Mouse (Mus musculus): ENCODE results near the gene Zfp983. TPM values are rescaled to one million over a fixed set of nuclear protein-coding genes. Genes with fewer than 3 reads are reported as not detected.
"Not testable (repeated sequence)": the region's sequence is repeated elsewhere in the genome, so short reads cannot be mapped to it uniquely, and the experiment has no call there.

Gene Zfp983
- total and polyA plus RNA-seq, 2 experiments, result 0.55 to 3.6 TPM

DNA sequence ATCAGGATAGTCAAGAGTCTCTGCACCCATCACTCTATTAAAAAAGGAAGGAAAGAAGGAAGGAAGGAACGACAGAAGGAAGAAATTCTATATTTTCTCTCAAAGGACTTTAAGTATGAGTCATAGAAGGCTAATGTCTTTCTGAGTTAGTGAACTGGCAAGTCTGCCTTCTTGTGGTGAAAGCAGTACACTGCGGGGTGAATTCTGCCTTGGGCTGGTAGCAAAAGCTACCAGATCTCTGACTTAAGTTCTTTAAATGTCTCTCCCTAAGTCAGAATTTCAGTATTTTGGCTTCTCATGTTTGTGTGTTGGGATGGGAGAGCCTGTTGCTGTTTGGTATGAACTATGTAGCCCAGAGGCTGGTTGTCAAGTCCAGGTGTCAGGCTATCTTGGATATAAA, 488 bp upstream of the Zfp983 start:
- H3K9ac ChIP-seq (ENCODE audit: low read depth, low read length), result peak overlapping the region; percentile 16
- 0 out of 2 replicates have a peak, but pooled peaks cover 4% of the 10 kb centered on the region for H3K4me1 ChIP-seq (ENCODE audit: control insufficient read depth, insufficient read depth, low read length)
- H3K27ac ChIP-seq (replicated peaks; ENCODE audit: insufficient read depth, low read depth, low read length), result peak overlapping the region; percentile 21
- H3K27me3 ChIP-seq (ENCODE audit: control insufficient read depth, insufficient read depth, low read length), result no peaks in the 10 kb centered on the region
- peaks cover 5% of the 10 kb centered on the region; the same call in 1 of the 2 replicates for H3K36me3 ChIP-seq (ENCODE audit: control insufficient read depth, insufficient read depth, low read length)
- no peaks in the 10 kb centered on the region; the same call in 1 of the 2 replicates for H3K79me2 ChIP-seq (ENCODE audit: control insufficient read depth, insufficient read depth, low read length)
- WGBS, result 40% methylated on average over 2 of the region's 2 CpGs
- TF ChIP-seq CTCF (IDR thresholded peaks at IDR 0.05; ENCODE audit: low read depth, low read length) (peak; percentile 10; the same call in 1 of the 2 replicates), POLR2A (IDR thresholded peaks at IDR 0.05; ENCODE audit: extremely low read depth, insufficient read depth, low read length) (no peak)
- H3K4me3 ChIP-seq (ENCODE audit: insufficient read depth, low read depth, low read length), result peak overlapping the region; percentile 2; the same call in 1 of the 2 replicates
- no peak for DNase-seq (ENCODE audit: extremely low read depth, low read depth, low spot score)

DNA sequence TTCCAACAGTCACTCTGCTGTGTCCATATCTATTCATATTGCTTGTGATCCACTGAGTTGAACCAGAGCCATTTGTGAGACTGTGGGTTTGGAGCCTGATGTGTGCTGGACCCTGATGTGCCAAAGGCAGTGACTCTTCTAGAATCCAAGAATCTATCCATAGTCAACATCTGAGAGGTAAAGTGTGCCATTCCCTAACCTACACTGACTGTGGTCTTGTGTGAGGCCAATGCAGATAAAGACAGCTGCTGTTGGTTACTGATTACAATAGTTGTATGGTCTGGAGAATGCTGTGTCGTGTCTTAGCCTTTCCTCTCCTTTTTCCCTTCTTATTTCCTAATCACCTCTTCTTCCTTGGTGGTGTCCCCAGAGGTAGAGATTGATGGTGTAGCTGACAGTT, 28.4 kb downstream of the Zfp983 start:
- H3K27me3 ChIP-seq (ENCODE audit: control insufficient read depth, insufficient read depth, low read length); H3K4me1 ChIP-seq (ENCODE audit: control insufficient read depth, insufficient read depth, low read length); H3K36me3 ChIP-seq (ENCODE audit: control insufficient read depth, insufficient read depth, low read length); H3K79me2 ChIP-seq (ENCODE audit: control insufficient read depth, insufficient read depth, low read length); H3K27ac ChIP-seq (replicated peaks; ENCODE audit: insufficient read depth, low read depth, low read length); H3K4me3 ChIP-seq (ENCODE audit: insufficient read depth, low read depth, low read length); H3K9ac ChIP-seq (ENCODE audit: low read depth, low read length); DNase-seq (ENCODE audit: extremely low read depth, low read depth, low spot score): not testable (repeated sequence)
- 41% methylated on average over 1 of the region's 1 CpGs for WGBS

DNA sequence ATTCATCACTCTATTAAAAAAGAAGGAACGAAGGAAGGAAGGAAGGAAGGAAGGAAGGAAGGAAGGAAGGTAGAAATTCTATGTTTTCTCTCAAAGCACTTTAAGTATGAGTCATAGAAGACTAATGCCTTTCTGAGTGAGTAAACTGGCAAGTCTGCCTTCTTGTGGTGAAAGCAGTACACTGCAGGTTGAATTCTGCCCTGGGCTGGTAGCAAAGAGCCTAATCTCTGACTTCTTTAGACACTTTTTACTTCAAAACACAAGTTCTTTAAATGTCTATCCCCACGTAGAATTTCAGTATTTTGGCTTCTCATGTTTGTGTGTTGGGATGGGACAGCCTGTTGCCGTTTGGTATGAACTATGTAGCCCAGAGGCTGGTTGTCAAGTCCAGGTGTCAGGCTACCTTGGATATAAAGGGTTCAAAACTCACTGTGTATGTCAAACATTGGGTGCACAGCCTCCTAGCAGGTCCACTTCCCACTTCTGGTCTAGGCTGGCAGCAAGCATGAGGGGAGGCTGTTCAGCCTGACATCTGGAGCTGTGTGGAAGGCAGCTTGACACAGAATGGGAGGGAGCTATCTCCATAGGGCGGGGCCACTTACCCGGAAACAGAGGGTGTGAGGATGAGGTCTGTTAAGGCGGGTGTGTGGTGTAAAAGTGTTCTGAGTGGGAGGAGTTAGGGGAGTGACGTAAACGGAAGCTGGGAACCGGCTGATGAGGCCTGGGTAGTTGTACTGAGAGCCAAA, 29.0 kb downstream of the Zfp983 start:
- WGBS, result 4% methylated on average over 9 of the region's 9 CpGs
- H3K36me3 ChIP-seq (ENCODE audit: control insufficient read depth, insufficient read depth, low read length), result peaks cover under 1% of the 10 kb centered on the region; the same call in 1 of the 2 replicates
- H3K4me3 ChIP-seq (ENCODE audit: insufficient read depth, low read depth, low read length), result peak overlapping the region; percentile 47
- H3K9ac ChIP-seq (ENCODE audit: low read depth, low read length), result peak overlapping the region; percentile 44
- no peaks in the 10 kb centered on the region for H3K79me2 ChIP-seq (ENCODE audit: control insufficient read depth, insufficient read depth, low read length)
- H3K27ac ChIP-seq (replicated peaks; ENCODE audit: insufficient read depth, low read depth, low read length), result peak overlapping the region; percentile 77
- TF ChIP-seq CTCF (IDR thresholded peaks at IDR 0.05; ENCODE audit: low read depth, low read length) (peak; percentile 44), POLR2A (IDR thresholded peaks at IDR 0.05; ENCODE audit: extremely low read depth, insufficient read depth, low read length) (0 out of 2 replicates have a peak, but pooled peaks have one; percentile 24)
- peaks cover 2% of the 10 kb centered on the region; the same call in 1 of the 2 replicates for H3K4me1 ChIP-seq (ENCODE audit: control insufficient read depth, insufficient read depth, low read length)
- H3K27me3 ChIP-seq (ENCODE audit: control insufficient read depth, insufficient read depth, low read length), result no peaks in the 10 kb centered on the region
- DNase-seq (ENCODE audit: extremely low read depth, low read depth, low spot score), result peak; percentile 98

DNA sequence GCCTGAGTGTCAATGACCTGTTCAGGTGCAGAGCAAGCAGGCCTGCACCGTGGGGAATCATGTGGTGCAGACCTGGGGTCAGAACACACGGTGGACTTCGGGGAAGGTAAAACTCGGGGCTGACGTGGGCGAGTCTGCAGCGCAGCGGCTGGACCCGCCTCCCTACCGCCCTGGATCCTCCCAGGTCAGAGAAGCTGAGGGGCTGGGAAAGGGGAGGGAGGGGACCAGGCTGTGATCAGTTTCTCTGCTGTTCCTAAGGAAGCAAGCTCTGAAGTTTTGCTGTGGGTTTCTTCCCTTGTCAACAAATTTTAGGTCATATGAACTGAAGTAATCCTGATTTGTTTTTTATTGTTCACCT, 29.6 kb downstream of the Zfp983 start:
- H3K27ac ChIP-seq (replicated peaks; ENCODE audit: insufficient read depth, low read depth, low read length), result peak overlapping the region; percentile 8; the same call in 1 of the 2 replicates
- not testable (repeated sequence) for H3K36me3 ChIP-seq (ENCODE audit: control insufficient read depth, insufficient read depth, low read length); DNase-seq (ENCODE audit: extremely low read depth, low read depth, low spot score); H3K27me3 ChIP-seq (ENCODE audit: control insufficient read depth, insufficient read depth, low read length); H3K4me1 ChIP-seq (ENCODE audit: control insufficient read depth, insufficient read depth, low read length); H3K79me2 ChIP-seq (ENCODE audit: control insufficient read depth, insufficient read depth, low read length)
- peak overlapping the region; percentile 47 for H3K4me3 ChIP-seq (ENCODE audit: insufficient read depth, low read depth, low read length)
- peak overlapping the region; percentile 6; the same call in 1 of the 2 replicates for H3K9ac ChIP-seq (ENCODE audit: low read depth, low read length)
- 0% methylated on average over 10 of the region's 10 CpGs for WGBS

GRCm38 (mm10) chr17:21691560-21691959, 41.1 kb downstream of the Zfp983 start, which contains the start of gene Gm10226:
TSS of gene Gm10226 (plus strand) at chr17:21691860.
- Histone ChIP-seq H3K4me3 (ENCODE audit: insufficient read depth, low read depth, low read length) (no peak within 1 kb of the TSS), H3K4me1 (ENCODE audit: control insufficient read depth, insufficient read depth, low read length) (no peaks in the 10 kb centered on the region), H3K27me3 (ENCODE audit: control insufficient read depth, insufficient read depth, low read length) (no peaks in the 10 kb centered on the region), H3K27ac (replicated peaks; ENCODE audit: insufficient read depth, low read depth, low read length) (no peak within 1 kb of the TSS), H3K9ac (ENCODE audit: low read depth, low read length) (no peak within 1 kb of the TSS), H3K79me2 (ENCODE audit: control insufficient read depth, insufficient read depth, low read length) (no peaks in the 10 kb centered on the region), H3K36me3 (ENCODE audit: control insufficient read depth, insufficient read depth, low read length) (peaks cover 32% of the 10 kb centered on the region)
- DNase-seq (ENCODE audit: extremely low read depth, low read depth, low spot score), result no peak
- TF ChIP-seq POLR2A (IDR thresholded peaks at IDR 0.05; ENCODE audit: extremely low read depth, insufficient read depth, low read length) (no peak), CTCF (IDR thresholded peaks at IDR 0.05; ENCODE audit: low read depth, low read length) (no peak)
- 95% methylated on average over 3 of the region's 3 CpGs for WGBS

DNA sequence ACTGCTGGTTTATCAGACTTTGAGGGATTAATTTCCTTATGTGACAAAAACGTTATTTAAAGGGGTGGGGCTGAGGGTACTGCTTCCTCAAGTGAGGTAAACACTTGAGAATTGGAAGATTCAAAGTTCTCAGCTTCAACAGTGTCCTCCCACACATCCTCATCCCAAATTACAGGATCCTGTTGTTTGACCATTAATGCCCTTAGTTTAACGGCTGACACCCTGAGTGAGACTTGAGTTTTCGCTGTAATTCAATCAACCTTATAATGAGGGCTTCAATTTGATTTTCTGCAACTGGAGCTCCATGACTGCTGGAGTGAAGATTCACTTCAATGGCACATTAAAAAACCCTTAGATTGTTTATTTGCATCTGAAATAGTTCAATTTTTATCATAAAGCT, 42.9 kb downstream of the Zfp983 start:
- Histone ChIP-seq H3K4me1 (ENCODE audit: control insufficient read depth, insufficient read depth, low read length) (no peaks in the 10 kb centered on the region), H3K9ac (ENCODE audit: low read depth, low read length) (no peak overlapping the region), H3K27me3 (ENCODE audit: control insufficient read depth, insufficient read depth, low read length) (no peaks in the 10 kb centered on the region), H3K4me3 (ENCODE audit: insufficient read depth, low read depth, low read length) (no peak overlapping the region), H3K36me3 (ENCODE audit: control insufficient read depth, insufficient read depth, low read length) (peaks cover 26% of the 10 kb centered on the region), H3K27ac (replicated peaks; ENCODE audit: insufficient read depth, low read depth, low read length) (no peak overlapping the region), H3K79me2 (ENCODE audit: control insufficient read depth, insufficient read depth, low read length) (no peaks in the 10 kb centered on the region)
- no peak for DNase-seq (ENCODE audit: extremely low read depth, low read depth, low spot score)
- TF ChIP-seq CTCF (IDR thresholded peaks at IDR 0.05; ENCODE audit: low read depth, low read length), result no peak
- no peak for TF ChIP-seq POLR2A (IDR thresholded peaks at IDR 0.05; ENCODE audit: extremely low read depth, insufficient read depth, low read length)
- 77% methylated on average over 3 of the region's 3 CpGs for WGBS

All from liver, adult 2 months (tissue).